Comparison of ENCODE assay signal across 18 mouse cellular contexts in the genomic region with DNA sequence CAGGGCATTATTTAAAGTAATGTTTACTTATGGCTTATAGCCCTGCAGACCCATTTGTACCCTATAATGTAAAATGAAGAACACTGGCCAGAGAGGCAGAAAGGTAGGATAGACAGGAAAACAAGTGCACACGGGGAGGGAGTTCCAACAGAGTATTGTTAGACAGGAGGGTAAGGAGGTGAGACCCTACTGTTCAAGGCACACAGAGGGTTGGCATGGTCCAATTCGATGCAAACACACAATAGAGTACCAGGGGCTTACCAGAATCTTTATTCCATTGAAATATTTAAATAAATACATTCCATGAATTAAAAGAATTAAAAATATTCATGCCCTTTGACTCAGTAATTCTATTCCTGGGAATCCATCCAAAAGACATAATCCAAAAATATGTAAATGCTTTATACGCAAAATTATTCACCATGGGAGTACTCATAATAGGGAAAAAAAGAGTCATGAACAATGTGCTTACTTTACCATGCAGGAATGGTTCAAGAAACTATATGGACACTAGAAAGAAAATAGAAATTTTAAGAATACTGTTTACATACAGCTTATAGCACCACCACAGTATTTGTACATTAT.
DNase-seq lines count a peak whose midpoint lies in the region; ATAC-seq and TF ChIP-seq lines count a peak whose summit lies in the region.
"Had no signal": no experiment of that assay in that cellular context is flagged by ENCODE, and none has a peak within 500 bp of the region (broad histone marks: within the 10 kb centered on the region; RNA-seq: fewer than 3 reads in every experiment).

No protein-coding gene starts in this region.

- H3K27me3 ChIP-seq in lung, embryonic 14.5 days (ENCODE audit: insufficient read depth, low read length): no peaks in the 10 kb centered on the region
- H3K27me3 ChIP-seq in midbrain, embryonic 15.5 days (replicated peaks): no peaks in the 10 kb centered on the region
- H3K27me3 ChIP-seq in midbrain, embryonic 10.5 days (ENCODE audit: low read depth, poor library complexity, severe bottlenecking): no peaks in the 10 kb centered on the region
- H3K27me3 ChIP-seq: embryonic facial prominence, embryonic 12.5 days; forebrain, embryonic 15.5 days; heart, embryonic 12.5 days had no signal

- no peak overlapping the region for H3K4me2 ChIP-seq in lung, embryonic 14.5 days
- H3K4me2 ChIP-seq in midbrain, embryonic 15.5 days: no peak overlapping the region
- H3K4me2 ChIP-seq: embryonic facial prominence, embryonic 12.5 days; forebrain, embryonic 15.5 days; heart, embryonic 12.5 days; hindbrain, embryonic 14.5 days had no signal

- no peak for TF ChIP-seq CTCF in lung, embryonic 14.5 days (IDR thresholded peaks at IDR 0.05; ENCODE audit: low read depth)

- H3K27ac ChIP-seq in lung, embryonic 14.5 days (ENCODE audit: low read depth): no peak overlapping the region
- H3K27ac ChIP-seq in midbrain, embryonic 15.5 days: peak overlapping the region; percentile 10; the same call in 1 of the 2 replicates
- H3K27ac ChIP-seq in midbrain, embryonic 10.5 days (replicated peaks): no peak overlapping the region
- H3K27ac ChIP-seq: embryonic facial prominence, embryonic 12.5 days; forebrain, embryonic 15.5 days; hindbrain, embryonic 10.5 days; hindbrain, embryonic 14.5 days had no signal

- peak; percentile 10 for DNase-seq in heart, adult 11 months
- DNase-seq in heart, adult 18-20 months: no peak
- peak; percentile 51 for DNase-seq in lung, embryonic 14.5 days
- DNase-seq in lung, postnatal 4 days: no peak
- no peak for DNase-seq in midbrain, embryonic 10.5 days (ENCODE audit: low spot score)
- DNase-seq in frontal cortex, postnatal 25 days (ENCODE audit: low spot score in 2 of 2): no peak
- DNase-seq: adrenal gland, postnatal 10 days; cerebellum, adult 11 months; cerebellum, adult 8-10 months; cerebellum, postnatal 14 days; embryo, embryonic 11 days; gastrocnemius, postnatal 10 days had no signal

- WGBS in lung, embryonic 14.5 days: 69% methylated on average over 3 of the region's 3 CpGs
- WGBS in midbrain, embryonic 15.5 days: 51% methylated on average over 3 of the region's 3 CpGs
- whole genome bisulfite sequencing in midbrain, embryonic 10.5 days: 91% methylated on average over 3 of the region's 3 CpGs

- H3K9me3 ChIP-seq in lung, embryonic 14.5 days (ENCODE audit: low read depth, low read length): no peaks in the 10 kb centered on the region
- H3K9me3 ChIP-seq in midbrain, embryonic 15.5 days: no peaks in the 10 kb centered on the region
- no peaks in the 10 kb centered on the region for H3K9me3 ChIP-seq in midbrain, embryonic 10.5 days (replicated peaks)
- H3K9me3 ChIP-seq: embryonic facial prominence, embryonic 12.5 days; forebrain, embryonic 15.5 days; heart, embryonic 12.5 days; hindbrain, embryonic 10.5 days had no signal

- H3K4me3 ChIP-seq in lung, embryonic 14.5 days (ENCODE audit: low read depth, low read length): no peak overlapping the region
- H3K4me3 ChIP-seq in midbrain, embryonic 15.5 days: no peak overlapping the region
- H3K4me3 ChIP-seq in midbrain, embryonic 10.5 days: no peak overlapping the region
- H3K4me3 ChIP-seq: embryonic facial prominence, embryonic 12.5 days; forebrain, embryonic 15.5 days; heart, embryonic 12.5 days; hindbrain, embryonic 10.5 days had no signal

- H3K9ac ChIP-seq in lung, embryonic 14.5 days: no peak overlapping the region
- no peak overlapping the region for H3K9ac ChIP-seq in midbrain, embryonic 15.5 days
- H3K9ac ChIP-seq: embryonic facial prominence, embryonic 12.5 days; forebrain, embryonic 15.5 days; heart, embryonic 12.5 days; hindbrain, embryonic 14.5 days had no signal

- ATAC-seq in lung, embryonic 14.5 days (ENCODE audit: insufficient read depth): no peak; the same call in 1 of the 2 replicates
- ATAC-seq in midbrain, embryonic 15.5 days (replicated peaks): 0 out of 2 replicates have a peak, but pooled peaks have one; percentile 55
- ATAC-seq: forebrain, embryonic 15.5 days had no signal

- no peaks in the 10 kb centered on the region for H3K4me1 ChIP-seq in lung, embryonic 14.5 days (ENCODE audit: insufficient read depth)
- H3K4me1 ChIP-seq in midbrain, embryonic 15.5 days: peaks cover 5% of the 10 kb centered on the region; the same call in 1 of the 2 replicates
- no peaks in the 10 kb centered on the region for H3K4me1 ChIP-seq in midbrain, embryonic 10.5 days
- H3K4me1 ChIP-seq: heart, embryonic 12.5 days had no signal

- H3K36me3 ChIP-seq in lung, embryonic 14.5 days (ENCODE audit: insufficient read depth): no peaks in the 10 kb centered on the region
- H3K36me3 ChIP-seq in midbrain, embryonic 15.5 days (replicated peaks): no peaks in the 10 kb centered on the region
- H3K36me3 ChIP-seq in midbrain, embryonic 10.5 days: no peaks in the 10 kb centered on the region
- H3K36me3 ChIP-seq: embryonic facial prominence, embryonic 12.5 days; forebrain, embryonic 15.5 days; heart, embryonic 12.5 days; hindbrain, embryonic 10.5 days had no signal

Comparison
In these comparisons a context has a peak if more than half of its experiments do, and no peak if none do; other contexts are left out.
1. DNase-seq: peak in heart, adult 11 months (single experiment) and lung, embryonic 14.5 days (single experiment); none in heart, adult 18-20 months (0 of 2), lung, postnatal 4 days (0 of 2), midbrain, embryonic 10.5 days (single experiment) and frontal cortex, postnatal 25 days (0 of 2).